Mouse (Mus musculus) retina, postnatal 1 day (tissue): ENCODE data around the gene Zfyve21.

Experiments
- DNase-seq: peaks from one replicate; pipeline ENCODE4 v3.0.0-alpha.2; 2012

Zfyve21 gene

DNA sequence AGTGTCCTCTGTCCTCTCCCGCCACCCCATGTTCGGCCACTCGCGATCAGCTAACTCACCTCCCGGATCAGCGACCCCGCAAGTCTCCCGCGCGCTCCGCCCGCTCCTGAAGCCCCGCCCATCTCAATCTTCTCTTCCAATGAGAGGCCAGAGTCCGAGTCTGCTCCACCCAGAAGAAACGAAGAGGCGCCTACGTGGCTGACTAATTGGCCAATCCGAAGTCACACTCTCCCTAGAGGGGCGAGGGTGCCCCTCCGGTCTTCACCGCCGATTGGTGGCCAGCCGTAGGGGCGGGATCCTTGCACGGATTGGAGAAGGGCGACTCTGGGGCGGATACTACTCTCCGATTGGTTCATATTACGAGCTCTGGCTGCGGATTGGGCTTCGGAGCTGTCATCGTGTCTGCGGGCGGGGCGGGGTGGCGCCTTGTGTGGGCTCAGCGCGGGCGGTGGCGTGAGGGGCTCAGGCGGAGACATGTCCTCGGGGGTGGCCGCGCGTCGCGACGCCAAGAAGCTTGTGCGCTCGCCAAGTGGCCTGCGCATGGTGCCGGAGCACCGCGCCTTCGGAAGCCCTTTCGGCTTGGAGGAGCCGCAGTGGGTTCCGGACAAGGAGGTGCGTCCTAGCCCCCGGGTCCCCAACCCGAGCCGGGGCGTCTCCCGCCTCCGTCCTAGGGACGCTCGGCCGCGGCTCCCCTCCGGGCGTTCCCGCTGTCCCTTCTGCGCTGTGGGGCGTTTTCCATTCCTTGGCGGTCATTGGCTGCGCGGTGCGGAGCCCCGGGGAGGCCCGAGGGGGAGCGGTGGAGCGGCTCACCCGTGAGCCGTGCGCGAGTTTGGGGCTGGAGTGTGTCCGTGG, at the start of gene Zfyve21, which contains the start of gene Xrcc3:
TSS of gene Zfyve21 (plus strand) at position 405 of the 852 bp plus-strand sequence.
TSS of gene Xrcc3 (minus strand) at position 108 of the 852 bp plus-strand sequence.
- peak; percentile 100 for DNase-seq

DNA sequence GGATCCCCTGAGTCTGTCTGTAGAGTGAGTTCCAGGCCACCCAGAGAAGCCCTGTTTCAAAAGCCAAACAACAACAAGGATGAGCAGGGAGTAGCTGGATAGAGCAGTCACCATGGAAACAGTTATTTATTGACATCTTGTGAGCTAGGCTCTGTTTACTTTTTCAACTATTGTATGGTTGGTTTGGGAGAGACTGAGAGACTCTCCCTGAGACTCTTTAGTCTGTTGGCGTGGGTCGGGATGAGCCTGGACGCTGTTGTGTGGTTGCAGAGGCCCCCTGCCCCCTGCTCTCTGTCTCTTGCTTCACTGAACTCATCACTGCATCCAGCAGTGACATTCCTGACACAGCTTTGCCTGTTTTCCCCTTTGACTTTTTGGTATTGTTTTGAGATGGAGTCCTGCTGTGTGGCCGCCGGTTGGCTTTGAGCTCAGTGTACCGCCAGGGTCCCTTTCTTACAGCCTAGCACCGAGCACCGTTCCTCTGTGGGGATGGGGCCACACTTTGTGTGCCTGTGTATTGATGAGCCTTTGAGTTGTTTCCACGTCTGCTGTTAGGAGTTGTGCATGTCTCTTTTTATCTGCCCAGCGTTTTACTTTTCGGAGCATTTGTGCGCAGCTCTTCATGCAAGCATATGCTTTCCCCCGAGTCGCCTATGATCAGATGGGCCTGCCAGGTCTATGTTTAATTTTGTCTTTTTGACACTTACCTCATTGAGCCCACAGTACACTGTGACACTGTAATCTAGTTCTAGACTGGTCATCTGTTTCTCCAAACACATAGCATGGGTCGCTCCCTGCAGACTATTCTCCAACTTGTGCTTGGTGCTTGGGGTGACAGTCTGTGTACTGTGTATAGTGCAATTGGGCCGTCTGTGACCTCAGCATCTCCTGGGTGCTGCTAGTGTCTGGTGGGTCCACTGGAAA, 47.4 kb upstream of the Zfyve21 start:
- peak; percentile 85 for DNase-seq

DNA sequence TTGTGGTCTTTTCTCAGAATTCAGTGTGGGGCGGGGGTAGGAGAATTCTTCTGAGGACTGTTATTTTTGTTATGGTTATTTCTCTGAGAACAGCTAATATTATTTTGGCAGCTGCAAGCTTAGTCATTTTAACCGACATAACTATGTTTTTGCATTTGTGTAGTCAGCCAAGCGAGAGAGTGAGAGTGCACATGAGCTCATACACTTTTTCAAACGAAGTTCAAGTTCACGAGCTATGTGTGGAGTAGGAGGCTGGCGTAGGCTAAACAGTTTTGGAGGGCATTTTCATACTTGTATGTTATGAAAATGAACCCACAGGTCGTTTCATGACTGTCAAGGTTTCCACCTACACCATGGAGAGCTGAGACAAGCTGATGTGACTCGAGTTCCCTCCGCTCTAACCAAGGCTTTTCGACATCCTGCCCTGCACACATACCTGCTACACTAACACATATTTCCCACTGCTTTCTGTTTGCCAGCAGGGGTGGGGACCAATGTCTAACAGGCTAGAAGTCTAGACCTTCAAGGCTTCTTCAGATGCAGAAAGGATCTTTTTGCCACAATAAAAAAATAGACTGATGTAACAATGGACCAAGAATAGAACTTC, 45.5 kb upstream of the Zfyve21 start:
- no peak for DNase-seq

- peak; percentile 79 for DNase-seq
Observed at GRCm38 (mm10) chr12:111769306-111769705, 44.7 kb upstream of the Zfyve21 start.

- DNase-seq: peak; percentile 27
Observed at GRCm38 (mm10) chr12:111769816-111770577, 44.0 kb upstream of the Zfyve21 start.

DNA sequence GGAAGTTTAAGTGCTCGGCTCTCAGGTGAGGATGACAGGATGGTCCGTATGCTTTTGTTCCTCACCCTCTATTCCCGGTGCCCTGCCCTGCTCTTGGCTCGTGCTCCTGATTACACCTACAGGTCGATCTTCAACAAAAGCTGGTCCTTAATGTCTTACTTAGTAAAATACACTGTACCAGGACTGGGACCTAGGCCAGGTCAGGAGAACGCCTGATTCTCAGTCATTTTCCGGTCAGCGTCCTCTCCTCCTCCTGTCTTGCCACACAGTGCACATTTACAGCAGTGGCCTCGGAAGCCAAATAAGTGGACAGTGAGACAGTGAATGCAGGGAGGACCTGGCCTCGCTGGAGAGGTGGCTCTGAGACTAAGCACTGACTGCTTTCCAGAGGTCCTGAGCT, 43.3 kb upstream of the Zfyve21 start:
- no peak for DNase-seq

DNA sequence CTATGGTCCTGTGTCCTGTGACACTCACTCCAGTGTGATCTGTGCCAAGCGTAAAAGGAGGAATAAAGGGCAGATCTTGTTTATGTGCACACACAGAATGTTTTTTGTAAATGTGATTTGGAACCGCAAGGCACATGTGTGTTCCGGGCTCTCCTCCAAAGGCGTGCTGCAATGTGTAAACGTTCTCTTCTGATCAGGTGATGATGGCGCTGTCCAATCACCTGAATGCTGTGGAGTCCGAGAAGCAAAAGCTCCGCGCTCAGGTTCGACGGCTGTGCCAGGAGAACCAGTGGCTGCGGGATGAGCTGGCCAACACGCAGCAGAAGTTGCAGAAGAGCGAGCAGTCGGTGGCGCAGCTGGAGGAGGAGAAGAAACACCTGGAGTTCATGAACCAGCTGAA, 39.8 kb upstream of the Zfyve21 start:
- DNase-seq: no peak

DNA sequence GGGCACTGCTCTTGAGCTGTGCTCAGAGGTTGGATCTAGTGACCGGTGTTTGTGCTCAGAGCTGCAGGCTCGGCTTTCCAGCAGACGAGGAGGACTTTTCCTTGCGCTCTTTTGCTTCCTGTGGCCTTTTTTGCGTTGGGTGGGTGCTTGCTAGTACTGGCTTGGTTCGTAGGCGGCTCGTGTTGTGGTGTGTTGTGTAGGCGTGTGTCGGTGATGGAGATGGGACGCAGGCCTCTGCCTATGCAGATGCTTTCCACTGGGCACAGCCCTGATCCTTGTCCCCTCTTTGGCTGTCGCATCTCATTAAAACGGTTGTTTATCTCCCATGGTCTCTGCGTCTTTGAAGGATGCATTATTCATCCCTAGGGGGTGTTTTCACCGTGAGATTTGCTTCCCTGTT, 39.1 kb upstream of the Zfyve21 start:
- peak; percentile 37 for DNase-seq

DNA sequence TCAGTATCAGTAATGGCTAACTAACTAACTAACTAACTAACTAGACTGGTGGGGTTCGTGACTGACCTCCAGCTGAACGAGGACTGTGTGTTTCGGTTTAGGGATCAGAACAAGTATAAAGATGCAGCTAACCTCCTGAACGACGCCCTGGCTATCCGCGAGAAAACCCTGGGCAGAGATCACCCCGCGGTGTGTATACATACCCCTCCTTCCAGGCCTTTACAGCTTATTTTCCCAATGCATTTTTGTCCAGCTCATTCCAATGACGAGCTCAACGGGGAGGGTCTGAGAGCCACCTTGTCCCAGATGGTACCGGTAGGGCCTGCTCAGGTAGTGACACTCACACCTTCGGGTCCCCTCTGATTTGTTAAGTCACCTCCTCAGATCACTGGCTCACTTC, 36.1 kb upstream of the Zfyve21 start:
- DNase-seq: no peak

DNA sequence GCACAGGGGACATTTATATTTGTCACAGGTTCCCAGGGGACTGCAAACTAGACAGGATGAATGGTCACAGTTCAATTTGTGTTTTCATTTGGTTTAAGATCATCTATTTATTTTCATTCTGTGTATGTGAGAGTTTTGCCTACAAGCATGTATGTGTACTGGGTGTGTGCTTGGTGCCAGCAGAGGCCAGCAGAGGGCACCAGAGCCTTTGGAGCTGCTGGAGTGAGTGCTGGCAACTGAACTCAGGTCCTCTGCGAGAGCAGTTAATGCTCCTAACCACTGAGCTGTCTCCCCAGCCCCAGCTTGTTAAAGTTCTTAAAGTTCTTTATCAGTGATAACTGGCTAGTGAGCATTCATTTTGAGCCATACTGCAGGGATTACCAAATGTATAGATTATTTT, 34.4 kb upstream of the Zfyve21 start:
- DNase-seq: no peak

DNA sequence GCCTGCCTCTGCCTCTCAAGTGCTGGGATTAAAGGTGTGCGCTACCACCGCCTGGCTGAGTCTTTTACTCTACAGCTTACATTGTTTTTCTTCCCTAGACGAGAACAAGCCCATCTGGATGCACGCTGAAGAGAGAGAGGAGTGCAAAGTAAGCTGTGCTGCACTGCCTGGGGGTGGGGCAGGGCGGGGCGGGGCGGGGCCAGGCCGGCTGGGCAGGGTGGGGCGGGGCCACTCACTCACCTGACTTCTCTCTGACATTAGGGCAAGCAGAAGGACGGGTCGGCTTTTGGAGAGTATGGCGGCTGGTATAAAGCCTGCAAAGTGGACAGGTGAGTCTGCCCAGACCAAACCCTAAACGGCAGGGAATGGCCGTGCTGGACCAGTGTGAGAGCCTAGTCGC, 28.8 kb upstream of the Zfyve21 start:
- no peak for DNase-seq

GRCm38 (mm10) chr12:111787015-111787414, 27.0 kb upstream of the Zfyve21 start:
- DNase-seq: no peak

GRCm38 (mm10) chr12:111790090-111790489, 23.9 kb upstream of the Zfyve21 start:
- DNase-seq: no peak

DNA sequence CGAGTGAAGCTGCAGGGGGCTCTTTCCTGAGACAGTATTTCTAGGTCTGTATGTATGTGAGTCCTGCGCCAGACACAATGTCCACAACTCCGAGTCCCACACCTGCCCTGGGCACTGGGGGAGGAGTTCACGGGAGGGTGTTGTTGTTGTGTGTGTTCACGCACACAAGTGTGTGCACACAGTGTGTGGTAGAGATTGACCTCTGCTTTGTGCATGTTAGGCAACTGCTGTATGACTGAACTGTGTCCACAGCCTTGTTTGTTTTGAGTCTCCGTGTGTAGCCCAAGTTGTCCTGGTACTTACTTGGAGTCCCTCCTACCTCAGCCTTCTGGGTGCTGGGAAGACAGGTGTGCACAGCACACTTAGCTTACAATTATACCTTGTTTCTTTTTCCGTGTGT, 23.3 kb upstream of the Zfyve21 start:
- no peak for DNase-seq

GRCm38 (mm10) chr12:111791474-111792104, 22.4 kb upstream of the Zfyve21 start:
- DNase-seq: no peak

GRCm38 (mm10) chr12:111794102-111794501, 19.9 kb upstream of the Zfyve21 start:
- peak; percentile 14 for DNase-seq

DNA sequence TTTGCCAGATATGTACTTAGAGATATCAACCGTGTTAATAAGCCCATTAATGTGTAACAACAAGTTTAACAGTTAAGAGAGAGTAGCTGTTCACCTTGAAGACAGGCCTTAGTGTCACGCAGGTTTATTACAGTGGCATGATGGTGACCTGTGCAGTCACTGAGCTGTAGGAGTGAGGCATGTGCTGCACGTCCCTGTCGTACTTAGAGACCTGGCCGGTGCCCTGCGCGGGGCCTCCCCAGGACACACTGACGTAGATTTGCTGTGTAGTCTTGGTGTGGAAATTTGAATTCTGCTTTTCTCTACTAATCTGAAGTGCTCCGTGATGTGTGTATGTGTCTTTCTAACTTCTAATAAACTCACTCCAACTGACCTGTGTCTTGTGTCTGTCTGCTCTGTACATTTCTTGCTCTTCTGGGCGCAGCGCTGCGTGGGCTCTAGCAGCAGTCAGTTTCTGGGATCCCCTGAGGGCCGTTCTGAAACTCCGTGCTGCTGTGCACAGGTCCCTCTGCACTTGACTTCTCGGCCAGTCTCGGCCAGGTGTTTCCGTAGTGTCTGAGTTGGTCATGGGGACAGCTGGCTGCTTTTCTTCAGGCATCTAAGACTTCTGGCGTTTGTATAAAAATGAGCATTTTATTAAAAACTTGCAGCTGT, 19.3 kb upstream of the Zfyve21 start:
- DNase-seq: no peak

- DNase-seq: no peak
Observed at GRCm38 (mm10) chr12:111795180-111795895, 18.6 kb upstream of the Zfyve21 start.

GRCm38 (mm10) chr12:111797251-111797650, 16.7 kb upstream of the Zfyve21 start:
- DNase-seq: no peak

- no peak for DNase-seq
Observed at GRCm38 (mm10) chr12:111798493-111798892, 15.5 kb upstream of the Zfyve21 start.
